Mouse (Mus musculus): ENCODE data around the gene Slco2a1.

- TF ChIP-seq POLR2A (IDR thresholded peaks at IDR 0.05; ENCODE audit: borderline replicate concordance, low read depth, low read length) (no peak), CTCF (IDR thresholded peaks at IDR 0.05; ENCODE audit: low read depth, low read length) (no peak)
Measured at GRCm38 (mm10) chr9:102975887-102976286, 12.6 kb upstream of the Slco2a1 start.
